29 mouse cellular contexts compared by ENCODE assay signal in genomic region chr1:43601054-43601453, GRCm38 (mm10).
DNase-seq lines count a peak whose midpoint lies in the region; ATAC-seq and TF ChIP-seq lines count a peak whose summit lies in the region.
"Had no signal": no experiment of that assay in that cellular context is flagged by ENCODE, and none has a peak within 500 bp of the region (broad histone marks: within the 10 kb centered on the region; RNA-seq: fewer than 3 reads in every experiment).

No protein-coding gene starts in this region.

- no peak for TF ChIP-seq CTCF in heart, postnatal 0 days (IDR thresholded peaks at IDR 0.05; ENCODE audit: low read depth)

- H3K36me3 ChIP-seq in heart, postnatal 0 days (replicated peaks; ENCODE audit: control insufficient read depth, insufficient read depth, low read length), result no peaks in the 10 kb centered on the region
- H3K36me3 ChIP-seq: embryonic facial prominence, embryonic 12.5 days; embryonic facial prominence, embryonic 15.5 days; forebrain, embryonic 12.5 days; G1E; heart, embryonic 10.5 days; heart, embryonic 13.5 days had no signal

- H3K27me3 ChIP-seq in heart, postnatal 0 days (ENCODE audit: control insufficient read depth, insufficient read depth, low read length), result no peaks in the 10 kb centered on the region
- H3K27me3 ChIP-seq: CH12.LX; embryonic facial prominence, embryonic 12.5 days; embryonic facial prominence, embryonic 15.5 days; forebrain, embryonic 12.5 days; heart, embryonic 13.5 days had no signal

- 36% methylated on average over 8 of the region's 8 CpGs for WGBS in heart, postnatal 0 days

- no peak for TF ChIP-seq EP300 in heart, postnatal 0 days (IDR thresholded peaks at IDR 0.05; ENCODE audit: low read depth)

- ATAC-seq in heart, postnatal 0 days (ENCODE audit: insufficient read depth, low read depth), result no peak
- ATAC-seq: forebrain, embryonic 16.5 days; hindbrain, postnatal 0 days; inflammation-experienced regulatory T-cells, adult 6 months; Patski had no signal

- intact Hi-C loops in heart, postnatal 10 days (cut with DNase I), result no loop called here

- H3K4me3 ChIP-seq in heart, postnatal 0 days (ENCODE audit: low read depth, low read length), result no peak overlapping the region
- H3K4me3 ChIP-seq: embryonic facial prominence, embryonic 12.5 days; embryonic facial prominence, embryonic 15.5 days; forebrain, embryonic 12.5 days; heart, embryonic 10.5 days; heart, embryonic 13.5 days had no signal

- no peak overlapping the region for H3K4me2 ChIP-seq in heart, postnatal 0 days (ENCODE audit: low read depth, low read length)
- H3K4me2 ChIP-seq: embryonic facial prominence, embryonic 12.5 days; embryonic facial prominence, embryonic 15.5 days; forebrain, embryonic 12.5 days; heart, embryonic 13.5 days; hindbrain, embryonic 14.5 days had no signal

- H3K9ac ChIP-seq in heart, postnatal 0 days (replicated peaks; ENCODE audit: low read depth, low read length), result no peak overlapping the region
- H3K9ac ChIP-seq: embryonic facial prominence, embryonic 12.5 days; embryonic facial prominence, embryonic 15.5 days; forebrain, embryonic 12.5 days; heart, embryonic 13.5 days; hindbrain, embryonic 14.5 days had no signal

- H3K27ac ChIP-seq in heart, postnatal 0 days (ENCODE audit: low read depth), result peak overlapping the region; percentile 51; the same call in 1 of the 2 replicates
- H3K27ac ChIP-seq: embryonic facial prominence, embryonic 12.5 days; embryonic facial prominence, embryonic 15.5 days; forebrain, embryonic 12.5 days; heart, embryonic 10.5 days; heart, embryonic 13.5 days; hindbrain, embryonic 14.5 days; hindbrain, postnatal 0 days had no signal

- no peaks in the 10 kb centered on the region for H3K9me3 ChIP-seq in heart, postnatal 0 days (replicated peaks; ENCODE audit: control insufficient read depth, low read length)
- H3K9me3 ChIP-seq: embryonic facial prominence, embryonic 12.5 days; embryonic facial prominence, embryonic 15.5 days; heart, embryonic 10.5 days; heart, embryonic 13.5 days had no signal

- no peaks in the 10 kb centered on the region for H3K4me1 ChIP-seq in heart, postnatal 0 days (ENCODE audit: control insufficient read depth, insufficient read depth)
- H3K4me1 ChIP-seq: embryonic facial prominence, embryonic 12.5 days; embryonic facial prominence, embryonic 15.5 days; forebrain, embryonic 12.5 days; heart, embryonic 10.5 days had no signal

- no peak for DNase-seq in heart, postnatal 0 days (ENCODE audit: low spot score)
- no peak for DNase-seq in heart, postnatal 10 days
- peak; percentile 78 for DNase-seq in thymus, postnatal 0 days (ENCODE audit: low spot score)
- DNase-seq in thymus, postnatal 25 days, result peak; percentile 72
- DNase-seq in gastrocnemius, adult 8-10 months (ENCODE audit: low spot score in 2 of 2), result no peak
- DNase-seq in cerebellum, postnatal 10 days, result no peak
- no peak for DNase-seq in kidney, postnatal 10 days
- DNase-seq: adrenal gland, postnatal 10 days; adrenal gland, postnatal 36 days; B cell, adult 2 months; cerebellum, adult 18-20 months; cerebellum, adult 9-10 months; cerebellum, postnatal 25 days; gastrocnemius, postnatal 25 days; heart, adult 18-20 months; heart, postnatal 14 days; heart, postnatal 4 days had no signal

Comparison
In these comparisons a context has a peak if more than half of its experiments do, and no peak if none do; other contexts are left out.
1. DNase-seq: peak in thymus, postnatal 0 days (single experiment) and thymus, postnatal 25 days (single experiment); none in heart, postnatal 0 days (single experiment), heart, postnatal 10 days (0 of 2), gastrocnemius, adult 8-10 months (0 of 2), cerebellum, postnatal 10 days (0 of 2) and kidney, postnatal 10 days (single experiment).